Mouse (Mus musculus) retina, embryonic 14.5 days (tissue): ENCODE results near the gene Gm572.

Experiments
- DNase-seq: peaks from one replicate; pipeline ENCODE4 v3.0.0-alpha.2; 2015; ENCODE audit warnings: low spot score

Gm572 gene

DNA sequence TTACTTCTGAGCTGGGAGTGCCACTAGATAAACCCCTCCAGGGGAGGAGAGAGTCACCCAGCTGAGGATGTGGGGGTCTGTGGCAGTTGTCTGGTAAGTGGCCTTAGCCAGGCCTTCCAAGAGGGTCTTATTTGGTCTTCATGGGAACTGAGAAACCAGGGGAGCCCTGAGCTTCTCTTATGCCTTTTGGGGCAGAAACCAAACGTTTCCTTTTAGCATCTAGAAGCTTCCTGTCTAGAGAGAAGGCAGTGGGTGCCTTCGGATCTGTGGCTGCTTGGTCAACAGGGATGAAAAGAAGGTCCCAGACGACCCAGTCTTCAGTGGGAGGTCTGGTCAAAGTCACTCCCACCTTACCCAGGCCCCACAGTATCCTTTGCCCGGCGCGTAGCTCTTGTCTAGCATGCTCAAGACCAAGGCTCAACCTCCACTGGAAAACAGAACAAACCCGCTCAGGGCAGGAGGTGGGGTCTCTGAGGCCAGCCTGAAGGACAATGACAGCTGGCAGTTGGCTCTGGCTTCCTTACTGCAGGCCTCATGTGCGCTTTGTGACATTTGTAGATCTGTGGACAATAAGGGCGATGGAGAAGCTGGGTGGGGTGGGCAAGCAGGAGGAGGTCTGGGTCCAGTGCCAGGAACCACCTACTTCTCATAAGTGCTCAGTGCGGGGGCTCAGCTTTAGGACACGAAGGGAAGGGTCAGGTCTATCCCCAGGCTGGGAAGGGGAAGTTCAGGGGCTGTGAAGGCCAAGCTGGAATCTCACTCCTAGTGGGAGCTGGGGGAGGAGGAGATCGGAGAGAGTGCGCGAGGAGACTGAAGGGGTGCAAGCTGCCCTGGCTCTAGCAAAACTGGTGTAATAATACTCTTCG is at the start of gene Gm572:
Gene Gm572, plus strand, starts transcription at position 27 of the 866 bp plus-strand sequence.
- DNase-seq, result no peak

- no peak for DNase-seq
Observed at GRCm38 (mm10) chr4:148593996-148594395, 49.1 kb upstream of the Gm572 start.

- DNase-seq, result peak; percentile 60
Observed at GRCm38 (mm10) chr4:148595916-148596315, 47.2 kb upstream of the Gm572 start.

DNA sequence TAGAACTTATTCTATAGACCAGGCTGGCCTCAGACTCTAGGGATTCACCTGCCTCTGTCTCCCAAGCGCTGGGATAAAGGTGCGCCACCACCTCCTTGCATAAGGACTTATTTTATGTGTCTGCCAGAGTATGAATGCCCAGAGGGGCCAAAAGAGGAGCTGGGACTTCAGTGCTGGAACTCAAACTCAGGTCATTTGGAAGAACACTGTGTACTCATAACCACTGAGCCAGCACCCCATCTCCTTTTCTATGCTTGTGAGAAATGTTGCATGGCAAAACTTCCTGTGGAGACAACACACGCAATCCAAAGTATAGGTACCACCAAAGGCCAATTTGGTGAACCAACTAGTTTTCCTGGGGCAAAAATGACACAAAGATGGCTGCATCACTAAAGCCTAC is 46.4 kb upstream of the Gm572 start:
- DNase-seq, result no peak

DNA sequence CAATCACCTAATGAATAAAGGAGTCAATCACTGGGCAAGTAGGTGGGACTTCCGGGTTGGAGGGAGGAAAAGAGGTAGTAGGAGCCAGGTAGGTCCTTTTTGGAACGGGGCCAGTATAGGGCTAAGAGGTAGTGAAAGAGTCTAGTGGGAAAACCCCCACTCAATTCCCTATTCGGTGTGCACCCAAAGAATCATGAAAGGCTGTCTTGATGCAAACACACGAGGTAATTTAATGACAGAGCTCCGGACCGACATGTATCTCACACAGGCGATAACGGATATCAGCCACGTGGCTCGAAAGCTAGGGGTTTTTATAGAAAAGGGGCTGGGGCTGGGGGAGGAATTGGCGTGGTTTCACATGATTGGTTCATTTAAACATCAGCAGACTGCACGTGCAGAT is 44.3 kb upstream of the Gm572 start:
- no peak for DNase-seq

GRCm38 (mm10) chr4:148600316-148600715 is 42.8 kb upstream of the Gm572 start:
- DNase-seq, result no peak

- DNase-seq, result no peak
Observed at GRCm38 (mm10) chr4:148601871-148602270, 41.2 kb upstream of the Gm572 start.

- no peak for DNase-seq
Observed at GRCm38 (mm10) chr4:148602357-148603120, 40.6 kb upstream of the Gm572 start, which contains the start of gene Masp2. Gene Masp2, plus strand, starts transcription at chr4:148602554.

GRCm38 (mm10) chr4:148603376-148604139 is 39.6 kb upstream of the Gm572 start:
- no peak for DNase-seq

DNA sequence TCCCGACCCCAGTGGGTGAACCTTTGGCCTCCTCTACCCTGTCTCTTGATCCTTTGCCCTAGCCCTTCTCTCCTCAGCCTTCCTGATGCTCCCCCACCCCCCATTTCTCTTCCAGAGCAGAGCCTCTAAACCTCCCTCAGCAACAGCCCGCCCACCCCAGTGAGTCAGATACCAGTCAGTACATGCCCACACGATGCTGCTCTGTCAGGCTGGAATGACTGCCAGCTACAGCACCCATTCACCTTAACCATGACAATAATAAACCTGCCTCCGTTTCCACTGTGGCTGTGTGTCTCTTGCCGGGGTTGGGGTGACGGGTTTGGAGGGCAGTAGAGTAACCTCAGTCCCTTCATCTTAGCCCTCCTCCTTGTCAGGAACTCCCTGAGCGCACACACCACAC is 39.0 kb upstream of the Gm572 start:
- DNase-seq, result no peak

DNA sequence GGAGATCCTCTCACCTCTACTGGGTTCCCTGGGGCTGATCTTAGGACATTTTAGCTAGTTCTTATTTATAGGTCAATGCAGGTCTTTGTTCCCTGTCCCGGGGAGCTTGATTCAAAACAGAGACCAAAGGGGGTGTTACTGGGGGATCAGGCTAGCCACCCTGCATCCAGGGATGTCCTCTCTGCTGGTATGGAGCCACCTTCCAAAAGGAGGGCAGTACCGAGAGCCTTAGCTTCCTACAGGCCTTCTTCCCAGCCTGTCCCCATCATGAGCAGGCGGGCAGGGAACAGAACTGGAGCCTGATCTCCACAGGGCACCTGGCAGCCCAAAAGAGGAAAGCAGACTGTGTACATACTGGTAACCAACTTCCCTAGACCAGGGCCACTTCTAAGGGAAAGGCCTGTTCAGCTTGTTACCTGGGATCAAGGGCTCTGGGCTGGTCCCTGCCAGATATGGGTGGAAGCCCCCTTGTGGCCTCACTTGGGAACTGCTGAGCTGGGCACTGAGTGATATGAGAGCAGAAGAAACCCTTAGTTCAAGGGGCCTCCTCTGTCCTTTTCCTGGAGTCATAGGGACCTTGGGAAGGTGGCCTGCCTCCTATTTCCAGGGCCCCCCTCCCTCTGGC is 38.5 kb upstream of the Gm572 start:
- DNase-seq, result peak; percentile 82

- DNase-seq, result peak; percentile 74
Observed at GRCm38 (mm10) chr4:148607758-148608157, 35.4 kb upstream of the Gm572 start.

DNA sequence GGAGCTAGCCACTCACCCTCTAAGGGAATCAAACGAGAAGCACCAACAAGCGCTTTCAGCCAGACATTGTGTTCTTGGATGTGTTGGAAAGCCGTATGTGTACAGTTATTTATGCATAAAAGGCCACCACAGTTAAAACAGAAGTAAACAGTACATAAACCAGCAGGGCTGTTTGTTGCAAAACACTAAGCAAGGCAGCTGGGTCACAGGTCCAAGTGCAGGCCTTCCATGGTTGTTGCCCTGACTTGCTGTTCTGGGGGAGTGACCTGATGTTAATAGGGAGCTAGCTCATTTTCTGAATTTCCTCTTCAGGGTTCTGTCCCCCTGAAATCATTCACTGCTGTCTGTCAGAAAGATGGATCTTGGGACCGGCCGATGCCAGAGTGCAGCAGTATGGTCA is 33.3 kb upstream of the Gm572 start:
- no peak for DNase-seq

DNA sequence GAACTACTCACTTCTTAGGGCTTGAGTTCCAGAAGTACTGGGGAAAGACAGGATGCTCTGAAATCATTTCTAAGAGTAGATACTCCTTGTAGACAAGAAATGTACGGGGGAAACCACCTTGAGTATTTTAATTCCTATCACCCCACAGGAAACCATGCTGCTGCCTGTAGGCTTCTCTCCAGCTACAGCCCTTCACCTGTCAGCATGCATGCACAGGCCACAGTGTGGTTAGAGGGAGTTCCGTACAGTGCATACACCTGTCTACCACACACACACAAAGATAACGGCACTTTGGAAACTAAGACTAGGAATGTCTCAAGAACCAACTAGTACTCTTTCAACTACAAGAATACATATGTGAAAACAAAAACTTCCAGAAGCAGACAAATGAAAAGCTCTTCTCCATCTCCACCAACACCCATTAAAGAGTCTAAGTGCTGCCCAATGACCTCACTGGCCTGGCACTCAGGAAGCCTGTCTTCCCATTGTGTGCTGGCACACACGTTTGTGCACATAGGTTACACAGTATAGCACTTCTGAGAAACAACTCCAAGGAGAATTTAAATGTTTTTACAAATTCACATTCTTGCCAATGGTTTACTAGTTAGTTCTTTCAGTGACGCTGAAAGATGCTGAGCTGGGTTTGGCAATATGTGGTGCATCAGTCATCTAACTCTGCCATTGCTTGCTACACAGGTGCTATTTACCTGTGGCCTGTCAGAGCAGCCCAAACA is 32.3 kb upstream of the Gm572 start:
- DNase-seq, result no peak

- DNase-seq, result no peak
Observed at GRCm38 (mm10) chr4:148612557-148612956, 30.6 kb upstream of the Gm572 start.

GRCm38 (mm10) chr4:148613738-148614137 is 29.4 kb upstream of the Gm572 start:
- no peak for DNase-seq

DNA sequence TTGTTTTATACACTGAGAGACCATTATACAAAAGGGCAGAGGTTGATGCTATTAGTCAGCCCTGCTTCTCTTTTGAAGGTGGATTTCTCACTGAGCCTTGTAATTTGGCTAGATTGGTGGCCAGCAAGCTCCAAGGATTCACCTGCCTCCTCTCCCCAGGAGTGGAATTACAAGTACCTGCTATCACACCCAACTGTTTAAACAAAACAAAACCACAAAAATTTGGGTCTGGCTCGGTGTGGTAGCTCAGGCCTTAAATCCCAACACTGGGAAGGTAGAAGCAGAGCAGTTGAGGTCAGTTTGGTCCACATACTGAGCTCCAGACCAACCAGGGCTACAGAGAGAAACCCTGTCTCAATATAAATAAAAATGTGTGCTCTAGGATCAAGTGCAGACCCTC is 23.3 kb upstream of the Gm572 start:
- DNase-seq, result no peak

DNA sequence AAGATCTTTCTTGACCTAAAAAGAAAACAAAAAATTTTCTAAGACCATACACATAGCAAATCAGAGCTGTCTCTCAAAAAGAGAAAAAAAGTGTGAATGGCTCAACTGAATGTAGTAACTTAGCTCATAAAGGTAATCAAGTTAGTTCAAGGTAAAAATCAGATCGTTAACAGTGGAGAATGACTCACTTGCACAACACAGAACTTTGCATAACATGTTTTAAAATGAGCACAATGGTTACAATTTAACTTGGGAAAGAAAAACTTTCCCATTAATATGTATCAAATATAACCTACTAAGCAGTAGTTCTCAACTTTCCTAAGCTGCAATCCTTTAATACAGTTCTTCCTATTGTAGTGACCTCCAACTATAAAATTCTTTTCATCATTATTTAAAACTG is 22.4 kb upstream of the Gm572 start:
- no peak for DNase-seq

DNA sequence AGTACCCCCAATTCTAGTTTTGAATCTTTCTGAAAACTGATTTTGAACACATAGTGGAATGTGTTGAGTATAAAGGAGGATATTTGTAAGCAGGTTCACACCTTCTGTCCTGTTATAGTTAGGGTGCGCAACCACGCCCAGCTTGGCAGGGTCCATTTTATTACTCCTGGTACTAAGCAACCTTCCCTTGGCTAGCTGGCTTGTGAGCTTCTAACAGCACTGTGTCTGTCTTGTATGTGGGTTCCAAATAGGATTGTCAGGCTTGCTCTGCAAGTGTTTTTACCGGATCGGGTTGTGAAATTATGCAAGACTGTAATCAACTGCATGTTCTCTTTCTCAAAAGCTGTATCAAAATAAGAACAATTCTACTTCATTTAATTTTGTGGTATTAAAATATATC is 20.6 kb upstream of the Gm572 start:
- DNase-seq, result no peak

DNA sequence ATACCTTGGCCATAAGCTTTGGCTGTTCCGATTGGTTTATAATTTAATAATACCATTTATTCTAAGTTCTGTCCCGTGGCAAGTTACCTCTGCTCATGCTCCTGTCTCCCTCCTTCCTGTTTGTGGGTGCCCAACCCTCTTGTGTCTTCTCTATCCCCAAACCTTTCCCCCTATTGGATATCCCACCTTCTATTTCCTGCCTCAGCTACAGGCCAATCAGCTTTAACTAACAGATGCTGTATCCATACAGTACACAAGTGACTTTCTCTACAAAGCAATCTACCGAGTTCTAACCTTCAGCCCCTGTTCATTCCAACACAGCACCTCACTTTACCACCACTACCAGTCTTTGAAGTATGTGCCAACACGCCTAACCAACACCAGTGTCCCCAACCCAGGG is 19.5 kb upstream of the Gm572 start:
- DNase-seq, result no peak

GRCm38 (mm10) chr4:148625010-148625409 is 18.1 kb upstream of the Gm572 start:
- no peak for DNase-seq
